Mouse (Mus musculus) thymus, adult 2 months (tissue): Measurements from ENCODE around the gene Camk2d. TPM values are rescaled to one million over a fixed set of nuclear protein-coding genes. Genes with fewer than 3 reads are reported as not detected.

Experiments
- DNase-seq: peaks from one replicate; pipeline ENCODE4 v3.0.0; 2021
- H3K27ac ChIP-seq: fragments of 200-500 bp; 2 replicates; pipeline ENCODE4 v1.5.1; 2012; ENCODE audit warnings: low read length, control low read depth; ENCODE audit not compliant: control insufficient read depth, insufficient read depth
- H3K27me3 ChIP-seq: fragments of 200-500 bp; 2 replicates; pipeline ENCODE4 v1.6.1; 2012; ENCODE audit warnings: mild to moderate bottlenecking, low read length, moderate library complexity, mixed read lengths; ENCODE audit not compliant: control insufficient read depth, insufficient read depth
- H3K36me3 ChIP-seq: fragments of 200-500 bp; 2 replicates; pipeline ENCODE4 v1.6.1; 2012; ENCODE audit warnings: mild to moderate bottlenecking, low read length, moderate library complexity; ENCODE audit not compliant: control insufficient read depth, insufficient read depth
- H3K4me1 ChIP-seq: fragments of 200-500 bp; replicated peaks from 2 replicates; pipeline ENCODE4 v1.6.1; 2012; ENCODE audit warnings: low read length; ENCODE audit not compliant: control insufficient read depth, insufficient read depth
- H3K4me3 ChIP-seq: fragments of 200-500 bp; 2 replicates; pipeline ENCODE4 v1.5.1; 2012; ENCODE audit warnings: mild to moderate bottlenecking, low read length, control low read depth, moderate library complexity; ENCODE audit not compliant: control insufficient read depth, insufficient read depth
- CTCF ChIP-seq: fragments of 200-500 bp; IDR thresholded peaks from 2 replicates; pipeline ENCODE4 v1.5.1; 2012; ENCODE audit warnings: mild to moderate bottlenecking, control low read depth, low read length, moderate library complexity, borderline replicate concordance; ENCODE audit not compliant: control insufficient read depth, poor library complexity, insufficient read depth; ENCODE audit errors: extremely low read depth
- POLR2A ChIP-seq: fragments of 200-500 bp; IDR thresholded peaks from 2 replicates; pipeline ENCODE4 v1.6.1; 2012; ENCODE audit warnings: mild to moderate bottlenecking, low read length, control low read depth, moderate library complexity; ENCODE audit not compliant: control insufficient read depth, poor library complexity, insufficient read depth; ENCODE audit errors: extremely low read depth
- WGBS: fragments of 180-500 bp; shearing (Covaris S2); methylation state at CpG from one replicate; pipeline ENCODE4 v1.1.7; 2018; 5-methylcytosine and 5-hydroxymethylcytosine counted together
- polyA plus RNA-seq: library from polyadenylated mRNA; depleted of rRNA; stranded (reverse); fragments of >200 nt; gene quantifications from 2 replicates; pipeline ENCODE4 v1.2.3, GENCODE M21; 2012

Camk2d gene
- polyA plus RNA-seq, 1 experiment, result 40.1 TPM

- 34% methylated on average over 3 of the region's 3 CpGs for WGBS
- Histone ChIP-seq H3K27ac (no peak overlapping the region), H3K4me1 (peaks cover 37% of the 10 kb centered on the region)
Observed at GRCm38 (mm10) chr3:126661920-126662319, 65.8 kb downstream of the Camk2d start.

GRCm38 (mm10) chr3:126663436-126663835 lies 67.3 kb downstream of the Camk2d start:
- peaks cover 35% of the 10 kb centered on the region for H3K4me1 ChIP-seq
- H3K27me3 ChIP-seq, result no peaks in the 10 kb centered on the region
- no peak overlapping the region for H3K27ac ChIP-seq
- no peak overlapping the region for H3K4me3 ChIP-seq
- H3K36me3 ChIP-seq, result no peaks in the 10 kb centered on the region
- 38% methylated on average over 5 of the region's 5 CpGs for WGBS
- no peak for DNase-seq
- TF ChIP-seq CTCF, result no peak
- no peak for TF ChIP-seq POLR2A

More at GRCm38 (mm10) chr3:126661920-126662319, 65.8 kb downstream of the Camk2d start:
- no peak for TF ChIP-seq CTCF
- no peak for TF ChIP-seq POLR2A
- no peaks in the 10 kb centered on the region for H3K36me3 ChIP-seq
- H3K27me3 ChIP-seq, result no peaks in the 10 kb centered on the region
- DNase-seq, result no peak
- no peak overlapping the region for H3K4me3 ChIP-seq

DNA sequence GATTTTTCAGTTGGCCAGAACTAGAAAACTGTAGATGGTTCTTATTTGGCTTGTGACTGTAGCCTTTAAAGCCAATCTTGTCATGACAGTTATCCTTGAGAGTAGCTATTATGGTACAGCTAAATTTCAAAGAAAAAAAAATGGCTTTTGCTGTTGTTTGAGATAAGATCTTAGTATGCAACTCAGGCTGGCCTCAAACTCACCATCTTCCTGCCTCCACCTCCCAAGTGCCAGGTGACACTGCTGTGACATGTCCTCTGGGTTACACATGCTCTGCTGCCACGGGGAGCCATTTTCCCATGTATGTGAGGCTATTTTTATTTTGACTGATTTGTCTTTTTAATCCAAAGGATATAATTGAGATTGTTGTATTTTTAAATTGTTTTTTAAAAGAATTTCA lies 69.8 kb downstream of the Camk2d start:
- WGBS, result 8% methylated on average over 1 of the region's 1 CpGs
- TF ChIP-seq CTCF, result no peak
- no peak for TF ChIP-seq POLR2A
- no peak for DNase-seq
- Histone ChIP-seq H3K27me3 (no peaks in the 10 kb centered on the region), H3K4me1 (peaks cover 21% of the 10 kb centered on the region), H3K4me3 (no peak overlapping the region), H3K36me3 (no peaks in the 10 kb centered on the region), H3K27ac (no peak overlapping the region)

- 97% methylated on average over 11 of the region's 11 CpGs for WGBS
- Histone ChIP-seq H3K36me3 (no peaks in the 10 kb centered on the region), H3K4me1 (peaks cover 15% of the 10 kb centered on the region), H3K27me3 (no peaks in the 10 kb centered on the region), H3K4me3 (no peak overlapping the region), H3K27ac (no peak overlapping the region)
- TF ChIP-seq POLR2A, result no peak
- DNase-seq, result no peak
Observed at GRCm38 (mm10) chr3:126667019-126667418, 70.9 kb downstream of the Camk2d start.

- Histone ChIP-seq H3K36me3 (no peaks in the 10 kb centered on the region), H3K27ac (no peak overlapping the region), H3K27me3 (no peaks in the 10 kb centered on the region), H3K4me1 (peaks cover 15% of the 10 kb centered on the region), H3K4me3 (no peak overlapping the region)
- WGBS, result 92% methylated on average over 7 of the region's 7 CpGs
- TF ChIP-seq CTCF, result no peak
- TF ChIP-seq POLR2A, result no peak
- no peak for DNase-seq
Observed at GRCm38 (mm10) chr3:126667451-126667850, 71.3 kb downstream of the Camk2d start.

- H3K27me3 ChIP-seq, result no peaks in the 10 kb centered on the region
- no peak overlapping the region for H3K27ac ChIP-seq
- no peak overlapping the region for H3K4me3 ChIP-seq
- H3K36me3 ChIP-seq, result no peaks in the 10 kb centered on the region
- TF ChIP-seq POLR2A (no peak), CTCF (no peak)
- peaks cover 15% of the 10 kb centered on the region for H3K4me1 ChIP-seq
- WGBS, result 95% methylated on average over 3 of the region's 3 CpGs
- DNase-seq, result no peak
Observed at GRCm38 (mm10) chr3:126668123-126668522, 72.0 kb downstream of the Camk2d start.

DNA sequence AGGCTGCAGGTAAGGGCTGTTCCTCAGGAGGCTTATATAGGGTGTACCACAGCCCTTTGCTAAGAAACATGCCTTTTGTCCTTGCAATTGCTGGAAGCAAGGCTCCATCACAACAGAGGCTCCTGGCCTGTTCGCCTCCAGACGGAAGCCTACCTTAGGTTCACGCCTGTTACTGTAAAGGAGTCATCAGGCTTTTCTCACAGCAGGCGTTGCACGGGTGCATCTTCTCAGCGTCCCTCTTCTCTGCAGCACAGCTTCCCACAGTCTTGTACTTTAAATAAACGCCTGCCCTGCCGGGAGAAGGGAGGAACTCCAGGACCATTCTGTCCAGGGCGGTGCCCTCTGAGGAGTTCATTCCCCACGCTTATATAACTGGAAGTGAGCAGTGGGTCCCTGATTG lies 72.6 kb downstream of the Camk2d start:
- Histone ChIP-seq H3K4me1 (peaks cover 12% of the 10 kb centered on the region), H3K4me3 (no peak overlapping the region), H3K36me3 (no peaks in the 10 kb centered on the region), H3K27ac (no peak overlapping the region), H3K27me3 (no peaks in the 10 kb centered on the region)
- TF ChIP-seq POLR2A, result no peak
- no peak for TF ChIP-seq CTCF
- 93% methylated on average over 10 of the region's 10 CpGs for WGBS
- no peak for DNase-seq
